Mouse (Mus musculus) lung, adult 2 months (tissue): ENCODE data around the gene Fhad1.

Experiments
- CTCF ChIP-seq: fragments of 200-500 bp; IDR thresholded peaks from 2 replicates; pipeline ENCODE4 v1.5.1; 2011; ENCODE audit warnings: mild to moderate bottlenecking, low read length, control low read depth; ENCODE audit not compliant: insufficient read depth
- POLR2A ChIP-seq: fragments of 200-500 bp; IDR thresholded peaks from 2 replicates; pipeline ENCODE4 v1.6.1; 2011; ENCODE audit warnings: low read depth, mild to moderate bottlenecking, control low read depth, low read length, borderline replicate concordance; ENCODE audit errors: extremely low read depth

- no peak for TF ChIP-seq POLR2A
- no peak for TF ChIP-seq CTCF
These were observed 2.8 kb upstream of the Fhad1 start for GRCm38 (mm10) chr4:142017686-142018085.
